Mouse (Mus musculus): ENCODE results near the gene Amigo1. TPM values are rescaled to one million over a fixed set of nuclear protein-coding genes. Genes with fewer than 3 reads are reported as not detected.

The Amigo1 gene
- total RNA-seq (2021), result 10 to 100 TPM; 23.1 to 23.5 TPM
- long read RNA-seq, experiment 1, full-length matches to known transcripts, result 19 of 38 reads
- long read RNA-seq, experiment 1, partial matches to known transcripts, result 1 of 38 reads
- long read RNA-seq, experiment 1, other reads (novel, unspliced or antisense), result 18 of 38 reads
- long read RNA-seq, experiment 2, full-length matches to known transcripts, result 27 of 43 reads
- long read RNA-seq, experiment 2, partial matches to known transcripts, result 0 of 43 reads
- long read RNA-seq, experiment 2, other reads (novel, unspliced or antisense), result 16 of 43 reads

- peak; percentile 63 to 69 for DNase-seq (ENCODE audit: low spot score in 2 of 2)
Measured at GRCm38 (mm10) chr3:108186098-108187047, at the start of gene Amigo1. Gene Amigo1 (plus strand): TSS chr3:108186335.

- no peak for DNase-seq (ENCODE audit: low spot score in 2 of 2)
Measured at GRCm38 (mm10) chr3:108139113-108139512, 47.0 kb upstream of the Amigo1 start.

GRCm38 (mm10) chr3:108140786-108141185 is 45.3 kb upstream of the Amigo1 start:
- DNase-seq (ENCODE audit: low spot score in 2 of 2), result no peak

GRCm38 (mm10) chr3:108145534-108146445 is 40.3 kb upstream of the Amigo1 start, which contains the start of gene Gnai3:
Gene Gnai3 (minus strand): TSS chr3:108146146.
- DNase-seq (ENCODE audit: low spot score in 2 of 2), result peak; percentile 86 to 87

- no peak for DNase-seq (ENCODE audit: low spot score in 2 of 2)
Measured at GRCm38 (mm10) chr3:108146671-108147070, 39.5 kb upstream of the Amigo1 start.

- DNase-seq (ENCODE audit: low spot score in 2 of 2), result peak; percentile 89
Measured at GRCm38 (mm10) chr3:108147386-108148235, 38.5 kb upstream of the Amigo1 start.

GRCm38 (mm10) chr3:108152290-108152689 is 33.8 kb upstream of the Amigo1 start:
- DNase-seq (ENCODE audit: low spot score in 2 of 2), result no peak

- DNase-seq (ENCODE audit: low spot score in 2 of 2), result no peak
Measured at GRCm38 (mm10) chr3:108154656-108155055, 31.5 kb upstream of the Amigo1 start, which contains the start of gene Gpr61. Gene Gpr61 (minus strand): TSS chr3:108154882.

GRCm38 (mm10) chr3:108158383-108159037 is 27.6 kb upstream of the Amigo1 start:
- no peak for DNase-seq (ENCODE audit: low spot score in 2 of 2)

- no peak for DNase-seq (ENCODE audit: low spot score in 2 of 2)
Measured at GRCm38 (mm10) chr3:108164091-108164490, 22.0 kb upstream of the Amigo1 start.

- DNase-seq (ENCODE audit: low spot score in 2 of 2), result peak; percentile 74 to 76
Measured at GRCm38 (mm10) chr3:108164807-108165206, 21.3 kb upstream of the Amigo1 start.

GRCm38 (mm10) chr3:108165532-108166315 is 20.4 kb upstream of the Amigo1 start:
- no peak for DNase-seq (ENCODE audit: low spot score in 2 of 2)

GRCm38 (mm10) chr3:108166486-108167211 is 19.5 kb upstream of the Amigo1 start:
- no peak for DNase-seq (ENCODE audit: low spot score in 2 of 2)

- no peak for DNase-seq (ENCODE audit: low spot score in 2 of 2)
Measured at GRCm38 (mm10) chr3:108167499-108167898, 18.6 kb upstream of the Amigo1 start.

GRCm38 (mm10) chr3:108169199-108169598 is 16.9 kb upstream of the Amigo1 start:
- no peak for DNase-seq (ENCODE audit: low spot score in 2 of 2)

- DNase-seq (ENCODE audit: low spot score in 2 of 2), result peak in 1 of 2 experiments; percentile 40
Measured at GRCm38 (mm10) chr3:108174672-108175531, 11.2 kb upstream of the Amigo1 start.
